Mouse (Mus musculus) kidney, adult 11 months (tissue): ENCODE measurements around the gene Itpk1.

Experiments used
- DNase-seq: peaks from one replicate; pipeline ENCODE4 v3.0.0; 2022

Gene Itpk1

DNA sequence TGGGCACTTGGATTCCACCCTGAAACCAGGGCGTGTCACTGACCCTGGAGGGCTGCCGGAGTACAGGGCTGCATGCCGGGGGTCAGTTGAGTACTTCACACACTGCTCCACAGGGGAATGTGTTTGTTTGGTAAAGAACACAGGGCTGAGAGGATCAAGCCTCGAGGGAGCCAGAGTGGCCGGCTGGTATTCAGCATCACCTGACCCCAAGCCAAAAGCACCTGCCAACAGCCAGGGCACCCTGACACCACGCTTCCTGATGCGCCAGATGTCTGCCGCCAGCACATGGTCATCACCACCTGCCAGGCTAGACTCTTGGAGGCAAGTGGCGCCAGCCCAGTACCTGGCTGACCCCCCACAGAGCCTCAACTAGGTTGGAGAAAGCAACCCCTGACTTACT is 80.9 kb downstream of the Itpk1 start:
- peak; percentile 51 for DNase-seq

DNA sequence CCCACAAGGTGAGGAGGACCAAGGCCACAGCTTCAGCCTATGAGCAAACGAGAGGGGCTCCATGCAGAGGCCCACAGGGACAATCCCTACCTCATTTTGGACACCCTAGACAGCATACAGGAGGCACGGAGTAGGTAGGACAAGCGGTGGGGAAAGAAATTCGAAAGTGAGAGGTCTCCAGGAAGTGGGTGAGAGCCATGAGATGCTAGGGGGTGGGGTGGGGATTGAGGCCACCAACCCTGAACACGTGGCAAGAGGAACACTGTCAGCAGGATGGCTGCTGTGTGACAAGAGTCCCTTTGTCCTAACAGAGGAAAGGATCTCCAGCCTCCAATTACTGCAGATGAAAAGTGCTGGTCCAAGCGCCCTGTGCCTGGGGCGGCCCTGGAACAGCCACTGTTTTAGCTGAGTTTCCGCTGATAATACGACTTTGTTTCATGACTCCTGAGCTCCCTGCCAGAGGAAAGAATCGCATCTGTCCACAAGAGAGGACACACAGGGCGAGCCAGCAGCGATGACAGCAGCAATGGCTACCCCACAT is 82.4 kb downstream of the Itpk1 start:
- no peak for DNase-seq

DNA sequence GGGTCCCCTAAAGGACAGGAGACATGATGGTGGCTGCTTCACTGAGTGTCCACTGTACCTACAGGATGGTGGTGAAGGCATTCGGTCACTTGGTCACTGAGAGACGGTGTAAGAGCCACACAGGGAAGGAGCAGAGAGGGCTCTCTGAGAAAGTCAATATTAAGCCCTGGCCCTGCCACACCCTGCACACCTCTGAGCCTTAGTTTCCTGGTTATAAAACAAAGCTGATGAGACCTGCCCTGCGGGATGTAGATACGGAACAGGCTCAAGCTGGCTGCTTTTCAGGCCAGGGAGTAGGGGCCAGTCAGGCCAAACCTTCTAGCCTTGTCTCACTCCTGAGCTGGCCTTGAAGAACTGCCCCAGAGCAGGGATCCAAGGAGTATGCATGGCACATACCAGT is 82.9 kb downstream of the Itpk1 start:
- no peak for DNase-seq

DNA sequence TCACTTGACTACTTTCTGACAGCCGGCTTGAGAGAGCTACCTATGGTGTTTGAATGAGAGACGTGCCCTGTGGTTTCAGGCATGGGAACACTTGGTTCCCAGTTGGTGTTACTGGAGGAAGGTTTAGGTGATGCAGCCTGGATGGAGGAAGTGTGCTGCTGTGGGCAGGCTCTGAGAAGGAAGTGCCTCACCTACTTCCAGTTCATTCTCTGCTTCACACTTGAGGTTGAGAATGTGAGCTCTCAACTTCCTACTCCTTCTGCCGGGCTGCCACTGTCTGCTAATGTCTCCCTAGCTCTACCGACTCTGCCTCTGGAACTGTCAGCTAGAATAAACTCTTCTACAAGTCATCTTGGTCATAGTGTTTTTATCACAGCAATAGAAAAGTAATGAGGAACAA is 83.5 kb downstream of the Itpk1 start:
- DNase-seq: no peak

DNA sequence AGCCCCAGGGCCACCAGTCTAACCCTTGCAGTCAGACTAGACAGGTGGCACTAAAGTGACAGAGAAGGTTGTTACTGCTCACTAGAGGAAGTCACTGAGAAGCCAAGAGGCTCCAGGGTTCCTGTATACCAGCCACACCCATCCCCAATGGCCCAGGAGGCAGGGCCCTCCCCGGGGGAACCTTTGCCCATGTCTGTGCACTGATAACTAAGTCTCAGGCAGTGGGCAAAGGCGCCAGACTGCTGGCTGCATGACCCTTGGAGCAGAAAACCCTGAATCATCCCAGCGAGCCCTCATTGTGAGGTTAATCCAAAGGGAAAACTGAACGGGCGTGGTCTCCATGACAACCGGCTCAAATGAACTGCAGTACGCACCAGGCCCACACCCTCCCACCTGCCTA is 84.8 kb downstream of the Itpk1 start:
- peak; percentile 80 for DNase-seq

DNA sequence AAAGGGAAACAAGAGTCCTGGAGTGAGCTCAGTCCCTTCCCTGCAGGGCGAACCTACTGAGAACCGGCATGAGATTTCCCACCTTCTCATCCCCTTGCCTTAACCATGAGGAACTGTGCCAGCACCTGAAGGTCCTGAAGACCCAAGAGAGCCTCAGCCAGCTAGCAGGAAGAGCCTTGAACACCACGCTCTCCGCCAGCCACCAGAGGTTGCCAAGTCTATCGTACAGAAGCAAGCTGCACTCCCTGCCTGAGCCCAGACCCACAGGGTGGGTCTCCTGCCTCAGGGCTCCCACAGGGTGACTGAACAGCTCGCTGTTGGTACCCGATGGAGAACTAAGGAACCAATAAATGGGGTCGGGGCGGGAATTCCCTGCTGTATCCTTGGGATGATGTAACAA is 86.6 kb downstream of the Itpk1 start:
- DNase-seq: no peak

DNA sequence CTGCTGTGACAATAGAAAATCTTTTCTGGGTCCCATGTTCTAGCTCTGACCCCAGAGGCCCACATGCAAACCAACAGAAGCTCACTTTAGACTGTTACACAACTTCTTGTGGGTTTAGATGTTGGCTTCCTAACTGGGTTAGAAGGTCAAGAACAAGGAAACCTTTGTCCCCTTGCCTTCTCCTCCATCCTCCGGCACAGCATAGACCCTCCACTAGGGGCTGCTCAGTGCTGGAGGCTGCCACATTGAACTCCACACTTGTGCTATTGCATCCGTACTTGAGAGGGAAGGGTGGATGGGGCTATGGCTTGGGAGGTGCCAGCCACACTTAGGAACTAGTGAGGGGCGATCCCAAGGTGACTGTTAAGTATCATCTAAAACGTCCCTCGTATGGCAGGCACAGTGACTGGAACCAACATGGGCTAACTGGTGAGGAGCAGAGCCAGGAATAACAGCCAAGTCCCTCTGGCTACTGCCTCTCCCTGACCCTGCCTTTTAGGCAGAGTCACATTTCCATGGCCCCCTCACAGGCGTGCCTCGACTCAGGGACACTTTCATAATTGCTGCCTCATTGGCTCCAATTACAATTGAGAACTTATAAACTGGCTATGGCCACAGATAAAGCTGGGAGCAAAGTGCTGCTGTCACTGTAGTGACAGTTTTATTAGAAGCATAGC is 87.7 kb downstream of the Itpk1 start:
- DNase-seq: no peak

DNA sequence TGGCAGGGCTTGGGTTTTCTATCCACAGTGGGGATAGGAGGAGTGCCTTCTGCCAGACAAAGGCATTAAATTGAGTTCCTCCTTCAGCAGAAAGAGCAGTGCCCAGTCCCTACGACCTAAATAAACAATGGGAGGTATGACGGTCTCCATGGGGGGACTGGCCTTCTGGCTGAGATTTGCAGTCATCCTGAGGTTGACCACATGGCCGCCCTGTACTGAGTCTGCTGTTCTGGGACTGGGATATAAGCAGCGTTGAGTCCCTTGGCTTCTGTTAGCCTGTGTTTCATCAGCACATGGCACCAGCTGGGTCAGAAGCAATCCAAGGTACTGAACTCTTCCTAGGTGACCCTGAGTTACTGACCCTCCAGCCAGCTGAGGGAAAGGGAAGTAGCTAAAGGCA is 88.5 kb downstream of the Itpk1 start:
- DNase-seq: no peak

DNA sequence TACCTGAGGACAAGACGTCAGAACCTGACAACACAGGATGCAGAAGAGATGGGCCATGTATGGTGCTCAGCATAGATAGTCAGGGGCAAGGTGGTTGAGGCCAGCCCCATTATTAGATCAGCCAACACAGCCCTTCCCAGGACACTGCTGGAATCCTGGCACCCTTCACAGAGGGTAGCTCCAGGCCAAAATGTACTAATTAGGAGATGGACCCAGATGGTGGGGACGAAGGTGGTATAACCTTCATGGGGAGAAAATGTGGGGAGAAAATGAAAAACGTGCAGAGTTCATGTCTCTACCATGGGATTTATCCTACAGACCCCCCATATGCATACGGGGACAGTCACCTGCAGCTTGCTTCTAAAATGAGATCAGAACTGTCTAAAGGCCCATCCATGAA is 91.3 kb downstream of the Itpk1 start:
- DNase-seq: no peak

DNA sequence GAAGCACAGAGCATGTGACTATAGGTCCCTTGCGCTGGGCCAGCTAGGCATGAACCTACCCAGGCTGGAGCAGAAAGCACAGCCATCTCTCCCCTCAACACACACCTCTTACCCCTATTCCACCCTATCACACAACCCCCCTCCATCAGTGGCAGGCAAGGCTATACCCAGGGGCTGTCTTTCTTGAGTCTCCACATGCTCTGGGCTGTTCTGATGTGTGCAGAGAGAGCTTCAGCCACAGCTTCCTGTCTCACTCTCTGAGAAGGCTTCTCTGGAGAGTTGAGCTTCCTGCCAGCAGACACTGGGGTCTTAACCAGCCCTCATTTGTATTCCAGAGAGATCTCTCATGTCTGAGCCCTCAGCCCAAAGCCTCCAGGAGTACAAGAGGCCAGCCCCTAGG is 92.3 kb downstream of the Itpk1 start:
- DNase-seq: no peak

DNA sequence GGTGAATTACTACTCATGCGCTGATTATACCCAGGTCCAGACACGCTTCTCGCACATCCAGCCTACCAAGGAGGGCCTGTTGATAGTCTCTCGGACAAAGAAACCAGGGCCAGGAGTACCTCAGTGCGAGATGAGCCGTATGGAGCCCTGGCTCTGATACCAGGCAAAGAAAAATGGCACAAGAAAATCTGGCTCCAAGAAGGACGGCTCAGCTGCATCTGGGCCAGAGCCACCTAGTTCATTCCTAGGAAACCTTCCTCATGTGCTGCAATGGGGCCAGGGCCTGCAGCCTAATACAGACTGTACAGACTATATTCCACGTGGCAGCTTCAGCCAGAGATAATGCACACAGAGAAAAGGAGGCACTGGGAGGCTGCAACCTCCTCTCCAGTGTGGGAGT is 93.8 kb downstream of the Itpk1 start:
- no peak for DNase-seq

DNA sequence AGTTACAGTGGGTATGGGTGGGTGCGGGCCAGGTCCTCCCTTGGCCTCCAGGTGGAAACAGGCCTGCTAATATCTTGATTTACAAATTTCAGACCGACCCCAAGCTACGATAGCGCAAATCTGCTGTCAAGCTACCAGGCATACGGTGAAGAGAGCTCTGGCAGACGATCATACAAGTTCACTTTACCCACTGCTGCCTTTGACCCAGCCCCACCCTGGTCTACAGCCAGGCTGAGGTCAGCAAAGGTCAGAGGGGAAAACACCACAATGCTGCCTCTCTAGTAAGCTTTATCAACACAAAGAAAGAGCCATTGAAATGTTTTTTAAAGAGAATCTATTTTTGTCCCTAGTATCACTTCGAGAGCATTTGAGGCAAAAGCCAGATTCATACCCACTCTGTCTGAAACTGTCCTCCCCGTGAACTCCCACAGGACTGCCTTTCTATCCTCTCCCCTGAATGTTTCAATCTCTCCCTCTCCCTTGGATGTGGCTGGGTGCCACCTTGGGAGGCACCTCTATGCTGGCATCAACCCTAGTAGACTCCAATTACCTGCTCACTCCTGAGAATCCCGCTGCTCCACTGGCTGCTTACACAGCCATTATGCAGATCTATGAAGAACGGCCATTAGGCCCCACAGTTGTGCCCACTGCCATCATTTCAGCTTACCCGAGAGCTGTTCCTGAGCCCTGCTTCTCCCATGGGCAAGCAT is 96.8 kb downstream of the Itpk1 start:
- no peak for DNase-seq

DNA sequence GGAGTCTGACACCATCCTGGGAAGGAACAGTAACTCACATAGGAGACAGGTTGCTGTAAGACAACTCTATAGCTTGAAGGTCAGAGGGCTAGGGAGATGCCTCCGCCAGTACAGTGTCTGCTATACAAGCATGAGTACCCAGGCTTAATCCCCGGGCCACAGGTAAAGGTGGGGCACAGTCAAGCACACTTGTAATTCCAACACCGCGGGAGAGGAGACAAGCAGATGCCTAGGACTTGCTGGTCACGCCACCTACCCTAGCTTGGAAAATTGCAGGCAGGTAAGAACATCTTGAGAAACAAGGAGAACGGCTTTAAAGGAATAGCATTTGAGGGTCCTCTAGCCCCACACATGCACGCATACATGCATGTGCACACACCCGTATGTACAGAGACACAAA is 97.7 kb downstream of the Itpk1 start:
- no peak for DNase-seq

DNA sequence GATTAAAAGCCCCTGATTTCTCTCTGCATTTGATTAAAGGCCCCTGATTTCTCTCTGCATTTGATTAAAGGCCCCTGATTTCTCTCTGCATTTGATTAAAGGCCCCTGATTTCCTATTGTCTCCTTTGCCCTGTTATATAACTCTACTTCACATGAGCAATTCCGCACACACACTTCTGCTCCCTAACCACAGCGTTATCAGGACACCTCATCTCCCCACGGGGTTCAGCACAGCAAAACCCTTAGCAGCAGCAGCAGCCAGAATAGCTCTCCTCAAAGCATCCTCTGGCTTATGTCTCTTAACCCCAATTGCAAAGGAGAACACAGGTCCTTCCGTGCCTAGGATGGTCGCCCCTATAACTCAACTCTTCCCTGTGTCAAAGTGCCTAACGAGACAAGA is 99.1 kb downstream of the Itpk1 start:
- no peak for DNase-seq

DNA sequence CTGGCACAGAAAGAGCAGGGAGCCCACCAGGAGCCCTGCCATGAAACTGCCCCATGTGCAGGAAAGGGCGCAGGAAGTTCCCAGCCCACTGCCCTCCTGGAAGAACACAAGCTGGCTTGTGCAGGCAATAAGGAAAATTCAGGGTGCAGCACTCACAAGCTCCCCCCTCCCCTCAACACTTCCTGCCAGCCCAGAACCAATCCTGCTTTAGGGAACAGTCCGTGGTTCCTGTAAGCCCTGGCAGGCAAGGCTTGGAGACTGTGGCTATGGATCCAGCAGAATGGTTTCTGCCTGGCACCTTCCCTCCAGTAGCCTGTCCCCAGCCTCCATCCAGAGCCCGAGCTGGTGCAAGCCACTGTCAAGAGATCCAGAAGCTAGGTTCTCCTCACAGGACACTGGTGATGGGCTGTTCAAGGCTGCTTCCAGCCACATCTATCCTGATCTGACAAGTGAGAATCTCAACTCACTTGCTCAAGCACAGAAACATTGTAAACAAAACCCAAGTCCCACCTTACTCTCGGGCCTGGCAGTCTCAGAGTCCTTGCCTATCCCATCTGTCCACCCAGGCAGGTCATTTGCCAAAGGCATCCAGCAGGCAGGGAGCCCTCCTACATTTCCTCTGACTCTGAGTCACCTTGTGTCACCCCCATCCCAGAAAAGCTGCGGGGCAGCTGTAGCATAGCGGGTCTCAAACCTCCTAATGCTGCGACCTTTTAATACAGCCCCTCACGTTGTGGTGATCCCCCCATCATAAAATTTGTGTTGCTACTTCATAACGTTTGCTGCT is 102.3 kb downstream of the Itpk1 start:
- DNase-seq: no peak

DNA sequence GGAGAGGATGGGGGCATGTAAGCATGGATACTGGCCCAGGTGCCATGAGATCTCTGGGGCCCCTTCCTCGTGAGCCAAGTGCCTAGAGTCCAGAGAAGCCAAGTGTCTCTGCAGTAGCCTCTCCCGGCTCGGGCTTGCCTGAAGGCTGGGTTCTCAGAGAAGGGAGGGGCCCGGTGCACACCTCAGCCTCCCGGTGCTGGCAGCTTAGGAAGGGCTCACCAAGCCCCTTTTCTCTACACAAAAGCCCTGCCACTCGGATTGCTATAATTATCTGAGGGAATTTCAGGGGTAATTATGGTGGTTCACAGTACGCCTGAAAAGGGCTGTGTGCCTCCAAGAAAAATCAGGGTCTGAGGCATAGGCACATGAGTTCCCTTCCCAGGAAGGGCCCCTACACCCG is 102.9 kb downstream of the Itpk1 start:
- no peak for DNase-seq

DNA sequence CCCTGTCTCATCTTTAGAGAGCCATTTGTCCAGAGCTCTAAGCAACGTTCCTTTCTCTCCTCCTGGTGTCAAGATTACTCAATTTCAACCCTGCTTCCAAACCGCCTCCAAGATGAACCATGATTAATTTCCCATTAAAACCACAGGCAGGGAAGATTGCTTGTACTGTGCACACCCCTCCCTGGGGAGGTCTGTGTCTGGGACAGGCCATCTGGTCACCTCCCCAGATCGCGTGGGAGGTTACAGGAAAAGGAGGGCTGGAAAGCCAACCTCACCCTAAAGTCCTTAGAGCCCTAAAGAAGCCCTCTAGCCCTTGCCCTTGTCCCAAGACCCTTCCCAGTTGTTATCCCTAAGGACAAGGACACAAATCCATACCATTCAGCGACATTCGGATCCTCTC is 104.4 kb downstream of the Itpk1 start:
- DNase-seq: no peak

DNA sequence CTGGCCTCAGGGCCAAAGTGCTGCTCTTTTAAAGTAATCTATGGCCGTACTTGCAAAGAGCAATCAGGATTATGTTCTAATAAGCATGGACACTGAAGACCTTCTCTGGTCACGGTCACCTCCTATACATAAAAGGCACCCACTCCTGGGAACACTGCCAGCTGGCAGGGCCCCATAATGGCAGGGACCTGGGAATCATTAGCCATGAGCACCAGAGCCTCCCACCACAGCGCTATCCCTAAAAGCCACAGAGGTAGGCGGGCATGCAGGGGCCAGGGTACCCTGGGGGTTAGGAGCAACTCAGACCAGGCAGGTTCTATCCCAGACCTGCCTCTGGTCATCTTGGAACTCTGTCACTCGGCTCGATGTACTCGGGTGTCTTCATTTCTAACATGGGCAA is 104.9 kb downstream of the Itpk1 start:
- DNase-seq: peak; percentile 50

DNA sequence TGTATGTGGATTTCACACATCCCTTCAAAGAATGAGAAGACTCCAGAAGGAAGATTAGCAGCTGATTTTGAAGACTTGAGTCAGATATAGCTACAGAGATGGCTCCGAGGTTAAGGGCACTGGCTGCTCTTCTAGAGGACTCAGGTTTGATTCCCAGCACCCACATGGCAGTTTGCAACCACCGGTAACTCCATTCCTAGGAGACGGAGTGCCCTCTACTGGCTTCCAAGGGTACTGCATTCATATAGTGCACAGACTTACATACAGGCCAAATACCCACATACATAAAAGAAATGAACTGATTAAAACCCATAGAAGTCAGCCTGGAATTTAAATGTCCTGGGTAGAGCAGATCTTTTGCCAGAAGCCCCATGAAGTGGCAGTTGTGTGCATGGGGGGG is 106.2 kb downstream of the Itpk1 start:
- no peak for DNase-seq

DNA sequence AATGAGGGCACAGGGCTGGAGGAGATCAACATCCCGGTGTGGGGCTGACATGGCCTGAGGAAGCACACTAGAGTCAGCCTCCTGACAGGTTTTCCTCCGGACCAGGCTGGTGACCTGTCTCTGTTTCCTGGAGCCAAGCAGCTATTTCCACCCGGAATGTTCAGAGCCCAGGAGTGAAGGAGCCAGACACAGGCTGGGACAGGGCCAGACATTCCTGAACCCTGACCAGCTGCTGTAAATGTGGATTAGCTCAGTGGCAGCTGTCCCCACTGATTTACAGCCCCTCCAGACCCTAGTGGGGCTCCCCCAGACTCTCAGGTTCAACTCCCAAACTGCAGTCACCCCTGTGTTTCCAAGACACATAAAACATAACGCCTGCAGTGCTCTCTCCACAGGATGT is 107.3 kb downstream of the Itpk1 start:
- peak; percentile 75 for DNase-seq

DNA sequence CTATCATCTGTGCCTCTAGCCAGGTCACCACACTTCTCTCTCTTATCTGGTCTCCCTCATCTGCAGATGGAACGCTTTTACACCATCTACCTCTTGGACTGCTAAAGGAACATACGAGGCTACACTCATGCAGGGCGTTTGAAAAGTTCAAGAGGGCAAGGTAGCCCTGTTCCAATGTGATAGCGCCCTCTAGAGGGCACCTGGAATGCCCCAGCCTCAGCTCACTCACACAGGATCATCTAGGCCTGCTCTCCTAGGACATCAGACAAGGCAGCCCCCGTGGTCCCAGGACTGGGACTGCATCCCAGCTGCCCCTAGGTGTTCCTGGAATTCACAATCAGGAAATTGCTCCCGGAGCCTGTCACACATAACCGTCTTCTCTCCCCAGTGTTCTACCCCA is 108.3 kb downstream of the Itpk1 start:
- DNase-seq: no peak

DNA sequence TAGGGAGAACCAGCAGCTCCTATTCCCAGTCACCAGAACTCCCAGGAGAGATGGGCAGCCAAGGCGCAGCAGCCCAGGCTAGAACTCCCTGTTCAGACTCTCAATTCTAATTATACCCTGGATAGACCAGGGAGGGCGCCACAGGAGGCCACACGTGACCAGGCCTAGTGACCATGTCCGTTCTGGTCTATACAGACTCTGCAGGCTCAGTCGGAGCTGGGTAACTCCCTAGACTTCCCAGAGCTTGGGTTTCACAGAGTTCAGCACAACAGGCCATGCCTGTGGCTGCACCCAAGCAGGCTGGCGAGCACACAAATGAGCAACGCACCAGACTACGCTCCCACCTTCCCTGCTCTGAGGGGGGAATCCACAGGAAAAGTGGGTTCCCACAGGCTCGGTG is 110.1 kb downstream of the Itpk1 start:
- DNase-seq: no peak

DNA sequence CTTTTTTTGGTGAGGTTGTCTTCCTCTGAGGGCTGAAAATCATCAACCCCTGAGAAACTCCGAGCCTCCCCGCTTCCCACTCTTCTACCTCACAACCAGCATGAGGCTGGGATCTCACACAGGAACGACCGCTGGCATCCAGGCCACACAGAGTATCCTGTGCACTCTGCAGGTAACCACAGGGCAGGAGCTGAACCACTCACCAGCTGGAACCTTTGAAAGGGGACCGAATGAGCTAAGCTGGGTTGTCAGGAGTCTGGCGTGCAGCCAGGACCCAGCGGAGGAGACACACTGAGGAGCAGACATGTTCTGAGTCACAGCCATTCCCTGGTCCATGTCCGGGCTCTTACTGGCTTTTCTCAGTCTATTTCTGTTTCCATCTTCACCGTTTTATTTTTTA is 111.0 kb downstream of the Itpk1 start:
- DNase-seq: no peak
